Mouse (Mus musculus) forebrain, postnatal 0 days (tissue): ENCODE results near the gene Sf3b4. TPM values are rescaled to one million over a fixed set of nuclear protein-coding genes. Genes with fewer than 3 reads are reported as not detected.
"Not testable (repeated sequence)": the region's sequence is repeated elsewhere in the genome, so short reads cannot be mapped to it uniquely, and the experiment has no call there.

ENCODE experiments used
- ATAC-seq: fragments of 200-750 bp; cut with Nextera tagmentation; 2 replicates; pipeline ENCODE4 v1.8.0; 2017; ENCODE audit warnings: mild to moderate bottlenecking, moderate library complexity
- DNase-seq: peaks from one replicate; pipeline ENCODE4 v3.0.0-alpha.2; 2015
- H3K27ac ChIP-seq: fragments of 300-500 bp; sonication (generic); 2 replicates; pipeline ENCODE4 v1.5.1; 2014; ENCODE audit warnings: low read depth, mild to moderate bottlenecking, antibody characterized with exemption, low read length, moderate library complexity, mixed read lengths
- H3K27me3 ChIP-seq: fragments of 300-500 bp; sonication (generic); 2 replicates; pipeline ENCODE4 v1.6.1; 2014; ENCODE audit warnings: mild to moderate bottlenecking, low read length, mixed read lengths; ENCODE audit not compliant: insufficient read depth
- H3K36me3 ChIP-seq: fragments of 300-500 bp; sonication (generic); 2 replicates; pipeline ENCODE4 v1.6.1; 2014; ENCODE audit warnings: mild to moderate bottlenecking, moderate library complexity; ENCODE audit not compliant: insufficient read depth
- H3K4me1 ChIP-seq: fragments of 300-500 bp; sonication (generic); 2 replicates; pipeline ENCODE4 v1.6.1; 2014; ENCODE audit warnings: antibody characterized with exemption; ENCODE audit not compliant: insufficient read depth
- H3K4me2 ChIP-seq: fragments of 300-500 bp; sonication (generic); 2 replicates; pipeline ENCODE4 v1.6.1; 2014; ENCODE audit warnings: low read depth, mild to moderate bottlenecking, moderate library complexity
- H3K4me3 ChIP-seq: fragments of 300-500 bp; sonication (generic); 2 replicates; pipeline ENCODE4 v1.5.1; 2014; ENCODE audit warnings: low read depth, low read length, mixed read lengths
- H3K9ac ChIP-seq: fragments of 300-500 bp; sonication (generic); 2 replicates; pipeline ENCODE4 v1.6.1; 2014; ENCODE audit warnings: mild to moderate bottlenecking
- H3K9me3 ChIP-seq: fragments of 300-500 bp; sonication (generic); 2 replicates; pipeline ENCODE4 v1.6.1; 2016; ENCODE audit warnings: low read length
- CTCF ChIP-seq: sonication (generic); IDR thresholded peaks from 2 replicates; pipeline ENCODE4 v1.5.1; 2016; ENCODE audit warnings: antibody characterized with exemption, control low read depth, low read depth
- WGBS: fragments of 180-500 bp; shearing (Covaris S2); extraction: QIAGEN DNeasy Blood & Tissue Kit; methylation state at CpG from one replicate; pipeline ENCODE4 v1.1.7; 2014; 5-methylcytosine and 5-hydroxymethylcytosine counted together
- microRNA-seq, 2 experiments: library from miRNA; unstranded; fragments of <30 nt; microRNA quantifications; one replicate each; pipeline ENCODE4; 2016
- polyA plus RNA-seq: library from polyadenylated mRNA; unstranded; fragments of >200 nt; fragmentation: Nextera tagmentation; extraction: Ambion mirVana; gene quantifications from 2 replicates; pipeline ENCODE4 v1.2.1, GENCODE M21; 2015
- total RNA-seq: library from RNA; depleted of rRNA; stranded (reverse); fragments of >200 nt; gene quantifications from 2 replicates; pipeline ENCODE4 v1.2.3, GENCODE M21; 2014; rRNA removed

The Sf3b4 gene
- total and polyA plus RNA-seq, 2 experiments from 2014 or later = 66.5 to 169 TPM

GRCm38 (mm10) chr3:96219661-96220130, 47.6 kb downstream of the Sf3b4 start, which contains the start of the genes Bola1 and Hist2h2ab:
Gene Bola1 (minus strand): TSS chr3:96219709.
Gene Hist2h2ab (plus strand): TSS chr3:96219865.
- ATAC-seq (peak; percentile 94), DNase-seq (peak; percentile 90)
- peak within 1 kb of the TSS; percentile 63 for H3K4me3 ChIP-seq
- H3K9ac ChIP-seq = peak within 1 kb of the TSS; percentile 69
- no peaks in the 10 kb centered on the region for H3K27me3 ChIP-seq
- no peaks in the 10 kb centered on the region for H3K9me3 ChIP-seq
- H3K27ac ChIP-seq = peak within 1 kb of the TSS; percentile 92
- peak within 1 kb of the TSS; percentile 80 for H3K4me2 ChIP-seq
- no peak for TF ChIP-seq CTCF
- 2% methylated on average over 36 of the region's 37 CpGs for WGBS
- peaks cover 5% of the 10 kb centered on the region for H3K4me1 ChIP-seq
- no peaks in the 10 kb centered on the region for H3K36me3 ChIP-seq

- H3K27ac ChIP-seq = peak overlapping the region; percentile 92
- H3K4me3 ChIP-seq = peak overlapping the region; percentile 63
- peak; percentile 5 for ATAC-seq
- peak overlapping the region; percentile 69 for H3K9ac ChIP-seq
- H3K27me3 ChIP-seq, H3K4me1 ChIP-seq, DNase-seq, H3K36me3 ChIP-seq, H3K9me3 ChIP-seq: not testable (repeated sequence)
- peak overlapping the region; percentile 80 for H3K4me2 ChIP-seq
- under 1% methylated on average over 33 of the region's 47 CpGs for WGBS
Measured at GRCm38 (mm10) chr3:96220131-96220764, 48.1 kb downstream of the Sf3b4 start.

- peak within 1 kb of the TSS; percentile 80 for H3K4me2 ChIP-seq
- peak; percentile 84 for ATAC-seq
- WGBS = under 1% methylated on average over 43 of the region's 43 CpGs
Measured at GRCm38 (mm10) chr3:96220765-96221639, 48.9 kb downstream of the Sf3b4 start, which contains the start of the genes Hist2h2ac and Hist2h2be. Gene Hist2h2ac (minus strand): TSS chr3:96220880. Gene Hist2h2be (plus strand): TSS chr3:96221119.

GRCm38 (mm10) chr3:96221640-96222038, 49.5 kb downstream of the Sf3b4 start:
- Histone ChIP-seq H3K9me3 (no peaks in the 10 kb centered on the region), H3K4me2 (peak overlapping the region; percentile 80), H3K4me1 (peaks cover 10% of the 10 kb centered on the region), H3K4me3 (peak overlapping the region; percentile 63), H3K36me3 (no peaks in the 10 kb centered on the region), H3K27me3 (no peaks in the 10 kb centered on the region), H3K27ac (peak overlapping the region; percentile 92), H3K9ac (peak overlapping the region; percentile 69)
- ATAC-seq (no peak), DNase-seq (no peak)
- 9% methylated on average over 9 of the region's 9 CpGs for WGBS
- no peak for TF ChIP-seq CTCF

More at GRCm38 (mm10) chr3:96220765-96221639, 48.9 kb downstream of the Sf3b4 start, which contains the start of the genes Hist2h2ac and Hist2h2be:
- peak; percentile 92 for DNase-seq
- H3K4me1 ChIP-seq = peaks cover 10% of the 10 kb centered on the region
- TF ChIP-seq CTCF = no peak
- peak within 1 kb of the TSS; percentile 69 for H3K9ac ChIP-seq
- H3K27ac ChIP-seq = peak within 1 kb of the TSS; percentile 92
- H3K4me3 ChIP-seq = peak within 1 kb of the TSS; percentile 63
- no peaks in the 10 kb centered on the region for H3K36me3 ChIP-seq
- no peaks in the 10 kb centered on the region for H3K27me3 ChIP-seq
- no peaks in the 10 kb centered on the region for H3K9me3 ChIP-seq

GRCm38 (mm10) chr3:96222774-96223173, 50.6 kb downstream of the Sf3b4 start:
- WGBS = 60% methylated on average over 4 of the region's 4 CpGs
- no peak overlapping the region for H3K27ac ChIP-seq
- H3K9ac ChIP-seq = no peak overlapping the region
- no peak overlapping the region for H3K4me3 ChIP-seq
- H3K36me3 ChIP-seq = no peaks in the 10 kb centered on the region
- H3K9me3 ChIP-seq = no peaks in the 10 kb centered on the region
- H3K4me2 ChIP-seq = peak overlapping the region; percentile 80
- no peak for DNase-seq
- peaks cover 10% of the 10 kb centered on the region for H3K4me1 ChIP-seq
- ATAC-seq = no peak
- no peaks in the 10 kb centered on the region for H3K27me3 ChIP-seq
- TF ChIP-seq CTCF = no peak

- Histone ChIP-seq H3K4me1 (peaks cover 10% of the 10 kb centered on the region), H3K27ac (no peak overlapping the region), H3K4me2 (no peak overlapping the region), H3K9me3 (no peaks in the 10 kb centered on the region), H3K9ac (no peak overlapping the region), H3K36me3 (no peaks in the 10 kb centered on the region), H3K27me3 (no peaks in the 10 kb centered on the region), H3K4me3 (no peak overlapping the region)
- DNase-seq = no peak
- WGBS = 9% methylated on average over 2 of the region's 2 CpGs
- no peak for TF ChIP-seq CTCF
- no peak for ATAC-seq
Measured at GRCm38 (mm10) chr3:96225421-96225820, 53.3 kb downstream of the Sf3b4 start.

Small RNA genes within 50 kb of the gene (microRNA-seq; reads per million reads assigned to microRNA genes)
- gene Gm44492 = 0 reads per million in 2 experiments

Other genes starting within 250 kb of the Sf3b4 start
- 27.5 and 34.4 TPM in 2 replicates for gene Anp32e, start 243.1 kb upstream of the Sf3b4 start, total RNA-seq
- gene Anp32e, start 243.1 kb upstream of the Sf3b4 start, polyA plus RNA-seq = 84.1 and 109 TPM in 2 replicates
- 93.5 and 135 TPM in 2 replicates for gene Plekho1, start 176.3 kb upstream of the Sf3b4 start, total RNA-seq
- 51.8 and 60.1 TPM in 2 replicates for gene Plekho1, start 176.3 kb upstream of the Sf3b4 start, polyA plus RNA-seq
- gene Vps45, start 113.9 kb upstream of the Sf3b4 start, total RNA-seq = 59.5 and 60.5 TPM in 2 replicates
- 65.1 and 68.3 TPM in 2 replicates for gene Vps45, start 113.9 kb upstream of the Sf3b4 start, polyA plus RNA-seq
- 6.2 and 13.5 TPM in 2 replicates for gene Otud7b, start 67.8 kb upstream of the Sf3b4 start, total RNA-seq
- 5.7 and 8.8 TPM in 2 replicates for gene Otud7b, start 67.8 kb upstream of the Sf3b4 start, polyA plus RNA-seq
- 9.5 and 14.6 TPM in 2 replicates for gene Mtmr11, start 10.3 kb upstream of the Sf3b4 start, total RNA-seq
- gene Mtmr11, start 10.3 kb upstream of the Sf3b4 start, polyA plus RNA-seq = 7.8 and 8.4 TPM in 2 replicates
- 82.6 and 112 TPM in 2 replicates for gene Sv2a, start 8.8 kb downstream of the Sf3b4 start, total RNA-seq
- gene Sv2a, start 8.8 kb downstream of the Sf3b4 start, polyA plus RNA-seq = 106 and 124 TPM in 2 replicates
- 31.4 and 40.2 TPM in 2 replicates for gene Bola1, start 47.4 kb downstream of the Sf3b4 start, total RNA-seq
- gene Bola1, start 47.4 kb downstream of the Sf3b4 start, polyA plus RNA-seq = 67.7 and 75.8 TPM in 2 replicates
- 166 and 395 TPM in 2 replicates for gene Hist2h2ab, start 47.5 kb downstream of the Sf3b4 start, total RNA-seq
- gene Hist2h2ab, start 47.5 kb downstream of the Sf3b4 start, polyA plus RNA-seq = 1.2 TPM in 1 of 2 replicates, not detected in the other
- 471 and 484 TPM in 2 replicates for gene Hist2h2ac, start 48.5 kb downstream of the Sf3b4 start, total RNA-seq
- gene Hist2h2ac, start 48.5 kb downstream of the Sf3b4 start, polyA plus RNA-seq = 1.9 and 2.2 TPM in 2 replicates
- gene Hist2h2be, start 48.8 kb downstream of the Sf3b4 start, total RNA-seq = 9.0 and 12.2 TPM in 2 replicates
- 3.6 and 3.9 TPM in 2 replicates for gene Hist2h2be, start 48.8 kb downstream of the Sf3b4 start, polyA plus RNA-seq
- 52.3 and 90.8 TPM in 2 replicates for gene Hist2h3c2, start 66.8 kb downstream of the Sf3b4 start, total RNA-seq
- gene Hist2h3c2, start 66.8 kb downstream of the Sf3b4 start, polyA plus RNA-seq = 0.84 and 1.3 TPM in 2 replicates
- gene Hist2h2aa2, start 67.9 kb downstream of the Sf3b4 start, total RNA-seq = 858 and 1,027 TPM in 2 replicates
- gene Hist2h2aa2, start 67.9 kb downstream of the Sf3b4 start, polyA plus RNA-seq = 32.7 and 59.8 TPM in 2 replicates
- 906 and 1,412 TPM in 2 replicates for gene Hist2h2aa1, start 73.2 kb downstream of the Sf3b4 start, total RNA-seq
- gene Hist2h2aa1, start 73.2 kb downstream of the Sf3b4 start, polyA plus RNA-seq = 14.2 and 23.3 TPM in 2 replicates
- not detected in 2 replicates for gene Hist2h3c1, start 74.4 kb downstream of the Sf3b4 start, total RNA-seq
- not detected in 2 replicates for gene Hist2h3c1, start 74.4 kb downstream of the Sf3b4 start, polyA plus RNA-seq
- 52.8 and 60.5 TPM in 2 replicates for gene Hist2h4, start 91.0 kb downstream of the Sf3b4 start, total RNA-seq
- gene Hist2h4, start 91.0 kb downstream of the Sf3b4 start, polyA plus RNA-seq = 3.5 and 5.1 TPM in 2 replicates
- gene Hist2h3b, start 96.3 kb downstream of the Sf3b4 start, total RNA-seq = 400 and 545 TPM in 2 replicates
- gene Hist2h3b, start 96.3 kb downstream of the Sf3b4 start, polyA plus RNA-seq = 9.4 and 9.7 TPM in 2 replicates
- 181 and 278 TPM in 2 replicates for gene Hist2h2bb, start 97.4 kb downstream of the Sf3b4 start, total RNA-seq
- 0.62 and 1.4 TPM in 2 replicates for gene Hist2h2bb, start 97.4 kb downstream of the Sf3b4 start, polyA plus RNA-seq
- 1.7 and 5.7 TPM in 2 replicates for gene Fcgr1, start 121.6 kb downstream of the Sf3b4 start, total RNA-seq
- gene Fcgr1, start 121.6 kb downstream of the Sf3b4 start, polyA plus RNA-seq = 1.5 and 2.4 TPM in 2 replicates